Mouse (Mus musculus) adrenal gland, postnatal 4 days (tissue): ENCODE results near the gene Gm21833. TPM values are rescaled to one million over a fixed set of nuclear protein-coding genes. Genes with fewer than 3 reads are reported as not detected.
"Not testable (repeated sequence)": the region's sequence is repeated elsewhere in the genome, so short reads cannot be mapped to it uniquely, and the experiment has no call there.

Experiments used
- DNase-seq, 2 experiments: peaks; one replicate each; pipeline ENCODE4 v3.0.0; 2021 to 2022; ENCODE audit warnings: low spot score in 2 of 2, mixed read lengths in 2 of 2
- long read RNA-seq, 2 experiments: library from polyadenylated mRNA; stranded (forward); transcript quantifications; one replicate each; pipeline ENCODE4 v2.0.0; 2021
- total RNA-seq, 2 experiments: library from RNA; stranded (reverse); gene quantifications; 2 replicates each; pipeline ENCODE4 v1.2.3; 2021

Gm21833 gene
- total RNA-seq: not detected
- long read RNA-seq, experiment 1: 0 reads
- long read RNA-seq, experiment 2: 0 reads

DNA sequence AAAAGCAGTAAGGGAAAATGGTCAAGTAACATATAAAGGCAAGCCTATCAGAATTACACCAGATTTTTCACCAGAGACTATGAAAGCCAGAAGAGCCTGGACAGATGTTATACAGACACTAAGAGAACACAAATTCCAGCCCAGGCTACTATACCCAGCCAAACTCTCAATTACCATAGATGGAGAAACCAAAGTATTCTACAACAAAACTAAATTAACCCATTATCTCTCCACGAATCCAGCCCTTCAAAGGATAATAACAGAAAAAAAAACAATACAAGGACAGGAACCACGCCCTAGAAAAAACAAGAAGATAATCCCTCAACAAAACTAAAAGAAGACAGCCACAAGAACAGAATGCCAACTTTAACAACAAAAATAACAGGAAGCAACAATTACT is at the start of gene Gm21833:
Gm21833 (plus strand) TSS at position 301 of the 400 bp plus-strand sequence.
- DNase-seq: not testable (repeated sequence)

DNA sequence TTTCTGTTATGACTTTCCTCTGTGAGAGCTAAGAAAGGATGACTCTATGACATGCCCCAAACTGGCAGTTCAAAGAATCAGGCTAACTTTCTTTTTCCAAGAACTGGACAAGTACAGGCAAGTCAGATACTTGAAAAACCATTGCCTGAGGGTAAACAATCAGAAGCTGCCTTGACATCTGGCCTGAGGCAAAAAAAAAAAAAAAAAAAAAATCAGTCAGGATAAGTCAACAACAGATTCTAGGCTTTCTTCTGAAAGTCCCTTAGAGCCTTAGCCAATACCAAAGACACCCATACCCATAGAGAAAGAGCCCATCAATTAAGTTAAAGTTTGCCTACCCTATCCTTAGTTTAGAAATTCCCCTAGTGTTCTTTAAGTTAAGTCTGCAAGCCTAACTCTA is 38.7 kb upstream of the Gm21833 start:
- no peak for DNase-seq

DNA sequence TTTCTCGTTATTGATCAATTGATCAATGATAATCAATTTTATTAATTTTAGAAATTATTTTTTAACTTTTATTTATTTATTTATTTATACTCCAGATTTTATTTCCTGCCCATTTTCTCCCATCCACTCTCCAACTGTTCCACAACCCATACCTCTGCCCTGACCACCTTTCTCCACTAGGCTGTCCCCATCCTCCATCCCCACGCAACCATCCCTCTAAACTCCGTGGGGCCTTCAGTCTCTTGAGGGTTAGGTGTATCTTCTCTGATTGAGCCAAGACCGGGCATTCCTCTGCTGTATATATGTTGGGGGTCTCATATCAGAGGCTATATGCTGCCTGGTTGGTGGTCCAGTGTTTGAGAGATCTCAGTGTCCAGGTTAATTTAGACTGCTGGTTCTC is 31.7 kb upstream of the Gm21833 start:
- no peak for DNase-seq

DNA sequence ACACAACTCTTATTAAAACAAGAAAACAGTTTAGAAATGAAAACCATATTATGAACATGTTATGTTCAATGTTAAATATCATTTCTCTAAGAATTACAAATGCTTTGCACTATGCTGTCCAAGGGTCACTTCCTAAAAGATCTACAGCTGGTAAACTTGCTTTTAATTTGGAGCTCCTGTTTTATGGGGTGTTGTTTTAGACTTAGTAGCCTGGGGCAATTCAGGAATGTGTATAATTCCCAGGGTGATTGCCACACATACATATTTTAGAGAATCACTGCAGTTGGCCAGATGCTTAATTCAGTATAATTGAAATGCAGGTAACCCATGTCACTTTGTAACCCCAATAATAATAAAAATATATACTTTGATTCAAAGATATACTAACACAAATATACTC is 12.9 kb upstream of the Gm21833 start:
- DNase-seq: no peak

DNA sequence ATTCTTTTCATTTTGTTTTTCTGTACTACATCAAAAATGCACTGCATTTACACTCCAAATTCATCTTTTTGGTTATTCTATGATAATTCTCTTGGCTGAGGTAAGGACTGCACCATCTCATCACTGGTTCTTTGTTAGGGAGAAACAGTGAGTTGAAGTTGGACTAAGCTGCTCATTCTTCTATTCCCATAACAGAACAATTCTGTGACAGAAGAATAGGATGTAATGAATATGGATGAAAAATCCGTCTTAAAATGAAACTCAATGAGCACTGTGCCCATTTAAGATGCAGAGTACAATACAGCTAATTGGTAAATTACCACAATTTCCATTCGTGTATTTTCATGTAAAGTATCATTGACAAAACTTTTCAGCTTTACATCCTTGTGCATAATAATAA is 11.6 kb upstream of the Gm21833 start:
- no peak for DNase-seq

DNA sequence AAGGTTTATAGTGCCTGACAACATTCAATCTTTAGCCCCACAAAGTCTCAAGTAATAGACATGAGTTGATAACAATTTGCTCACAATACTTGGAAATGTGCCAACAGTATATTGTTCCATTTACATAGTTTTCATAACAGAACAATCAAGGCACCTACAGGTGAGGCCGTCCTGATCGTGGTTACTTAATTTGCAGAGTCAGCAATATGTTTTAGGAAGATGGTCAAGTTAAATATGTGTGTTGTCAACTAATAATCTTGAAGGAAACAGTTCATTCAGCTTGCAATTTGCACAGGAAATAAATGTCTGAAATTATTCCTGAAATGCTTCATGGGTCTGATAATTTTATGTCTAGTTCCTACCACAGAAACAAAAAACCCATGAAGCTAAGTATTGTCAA is 27.6 kb downstream of the Gm21833 start:
- DNase-seq: no peak

DNA sequence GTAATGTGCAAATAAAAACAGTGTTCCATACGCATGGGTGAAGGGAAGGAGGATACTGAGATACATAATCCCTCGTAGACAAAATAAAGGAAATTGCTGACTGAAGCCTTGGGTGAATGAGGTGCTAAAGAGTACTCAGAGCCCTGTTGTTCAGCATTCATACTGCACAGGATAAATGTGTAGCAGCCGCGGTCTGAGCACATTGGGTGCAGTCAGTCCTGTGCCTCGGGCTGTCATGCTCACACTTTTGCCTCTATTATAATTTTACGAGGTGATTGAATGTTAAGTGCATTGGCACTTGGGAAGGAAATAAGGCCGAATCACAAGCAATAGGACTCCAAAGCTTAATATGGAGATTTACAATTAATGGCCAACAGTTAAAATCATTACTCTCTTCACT is 36.4 kb downstream of the Gm21833 start:
- no peak for DNase-seq
